7 mouse cellular contexts compared by ENCODE assay signal in the genomic region with DNA sequence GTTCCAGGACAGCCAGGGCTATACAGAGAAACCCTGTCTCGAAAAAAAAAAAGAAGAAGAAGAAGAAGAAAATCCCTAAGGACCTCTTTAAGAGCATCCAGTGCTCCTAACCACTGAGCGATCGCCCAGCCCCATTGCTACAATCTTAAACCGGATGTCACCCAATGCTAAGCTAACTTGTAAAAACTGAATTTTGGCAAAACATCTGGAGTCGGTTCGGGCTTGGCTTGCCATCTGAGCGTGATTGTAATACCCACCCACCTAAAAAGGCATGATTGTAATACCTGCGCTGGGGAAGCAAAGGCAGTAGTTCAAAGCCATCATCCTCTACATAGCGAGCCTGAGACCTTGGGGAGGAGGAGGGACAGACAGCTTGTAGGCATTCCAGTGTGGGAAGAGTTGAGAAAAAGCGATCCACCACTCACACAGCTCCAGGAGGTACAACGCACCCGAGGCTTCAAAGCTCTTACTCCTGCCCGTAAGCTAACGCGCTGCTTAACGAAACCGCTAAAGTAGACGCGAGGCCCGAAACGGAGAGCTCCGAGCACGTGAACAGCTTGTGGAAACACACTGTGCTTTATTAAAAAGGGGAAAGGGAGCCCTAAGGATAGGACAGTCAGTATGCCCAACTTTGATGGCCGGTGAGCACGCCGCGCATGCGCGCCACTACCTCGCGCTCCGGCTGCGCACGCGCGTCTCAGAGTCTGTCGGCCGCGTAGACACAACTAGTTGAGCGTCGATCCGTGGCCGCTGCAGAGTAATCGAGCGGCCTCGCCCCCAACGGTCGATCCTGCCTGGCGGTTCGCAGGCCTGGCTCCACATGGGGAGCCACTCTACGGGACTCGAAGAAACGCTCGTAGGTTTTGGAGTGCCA. TPM values are rescaled to one million over a fixed set of nuclear protein-coding genes. Genes with fewer than 3 reads are reported as not detected.
DNase-seq lines count a peak whose midpoint lies in the region; ATAC-seq lines count a peak whose summit lies in the region.

A gene (plus strand): TSS at position 705 of the 874 bp plus-strand sequence.

- no peaks in the 10 kb centered on the region for H3K27me3 ChIP-seq in embryonic facial prominence, embryonic 10.5 days (replicated peaks; ENCODE audit: low read depth, poor library complexity, severe bottlenecking)
- no peaks in the 10 kb centered on the region for H3K27me3 ChIP-seq in limb, embryonic 10.5 days (ENCODE audit: low read depth, poor library complexity, severe bottlenecking)
- H3K27me3 ChIP-seq in midbrain, embryonic 13.5 days: no peaks in the 10 kb centered on the region

- peak; percentile 92 for DNase-seq in adrenal gland, postnatal 10 days
- peak; percentile 94 for DNase-seq in embryonic facial prominence, embryonic 10.5 days (ENCODE audit: low spot score)
- DNase-seq in kidney, adult 11 months: peak; percentile 90
- peak; percentile 95 for DNase-seq in limb, embryonic 10.5 days (ENCODE audit: low spot score)
- DNase-seq in spleen, adult 12 weeks (ENCODE audit: low spot score): peak; percentile 87

- H3K27ac ChIP-seq in embryonic facial prominence, embryonic 10.5 days (replicated peaks): peak within 1 kb of the TSS; percentile 89
- peak within 1 kb of the TSS; percentile 88 for H3K27ac ChIP-seq in limb, embryonic 10.5 days
- peak within 1 kb of the TSS; percentile 83 for H3K27ac ChIP-seq in midbrain, embryonic 13.5 days

- under 1% methylated on average over 54 of the region's 54 CpGs for WGBS in embryonic facial prominence, embryonic 10.5 days
- under 1% methylated on average over 54 of the region's 54 CpGs for WGBS in limb, embryonic 10.5 days
- under 1% methylated on average over 54 of the region's 54 CpGs for WGBS in midbrain, embryonic 13.5 days

- no peaks in the 10 kb centered on the region for H3K9me3 ChIP-seq in embryonic facial prominence, embryonic 10.5 days
- H3K9me3 ChIP-seq in limb, embryonic 10.5 days (replicated peaks): no peaks in the 10 kb centered on the region
- H3K9me3 ChIP-seq in midbrain, embryonic 13.5 days: no peaks in the 10 kb centered on the region

- peak within 1 kb of the TSS; percentile 81 for H3K9ac ChIP-seq in midbrain, embryonic 13.5 days (replicated peaks)

- ATAC-seq in granulocyte monocyte progenitor cell, adult 5-6 weeks (replicated peaks; ENCODE audit: poor library complexity, severe bottlenecking): peak; percentile 91
- ATAC-seq in midbrain, embryonic 13.5 days: peak; percentile 93

- H3K4me3 ChIP-seq in embryonic facial prominence, embryonic 10.5 days: peak within 1 kb of the TSS; percentile 79
- peak within 1 kb of the TSS; percentile 76 for H3K4me3 ChIP-seq in limb, embryonic 10.5 days
- H3K4me3 ChIP-seq in midbrain, embryonic 13.5 days (replicated peaks): peak within 1 kb of the TSS; percentile 73

- peaks cover 61% of the 10 kb centered on the region for H3K36me3 ChIP-seq in embryonic facial prominence, embryonic 10.5 days (replicated peaks)
- peaks cover 48% of the 10 kb centered on the region for H3K36me3 ChIP-seq in limb, embryonic 10.5 days
- peaks cover 39% of the 10 kb centered on the region for H3K36me3 ChIP-seq in midbrain, embryonic 13.5 days

- H3K4me1 ChIP-seq in embryonic facial prominence, embryonic 10.5 days: peaks cover 26% of the 10 kb centered on the region
- peaks cover 27% of the 10 kb centered on the region for H3K4me1 ChIP-seq in limb, embryonic 10.5 days
- peaks cover 25% of the 10 kb centered on the region for H3K4me1 ChIP-seq in midbrain, embryonic 13.5 days (replicated peaks)

- H3K4me2 ChIP-seq in midbrain, embryonic 13.5 days (replicated peaks): peak within 1 kb of the TSS; percentile 89

RNA-seq across cellular contexts. Expression of the gene that starts here (rescaled TPM):
- 10 to 100 TPM; 29.9 to 49.3 TPM for total RNA-seq in adrenal gland, postnatal 10 days (2021)
- 22.4 and 22.5 TPM in 2 replicates for polyA plus RNA-seq in embryonic facial prominence, embryonic 10.5 days (2016; fragmentation: Nextera tagmentation; extraction: Ambion mirVana)
- total RNA-seq in granulocyte monocyte progenitor cell, adult 5-6 weeks (2014; fragmentation: Nextera tagmentation): 17.8 and 30.8 TPM in 2 replicates
- total RNA-seq in granulocyte monocyte progenitor cell, adult 5-6 weeks (2017): 40.3 and 51.3 TPM in 2 replicates
- 21.1 and 24.1 TPM in 2 replicates for polyA plus RNA-seq in limb, embryonic 10.5 days (2016; fragmentation: Nextera tagmentation; extraction: Ambion mirVana)
- 28.2 and 28.6 TPM in 2 replicates for polyA plus RNA-seq in midbrain, embryonic 13.5 days (2015; fragmentation: Nextera tagmentation; extraction: Ambion mirVana)

Comparison
In these comparisons a context has a peak if more than half of its experiments do, and no peak if none do; other contexts are left out.
1. Peak in every context shown above with its lines: DNase-seq, ATAC-seq, H3K4me3 ChIP-seq and H3K27ac ChIP-seq.